Mouse (Mus musculus): Measurements from ENCODE around the gene Cyp3a25.

DNA sequence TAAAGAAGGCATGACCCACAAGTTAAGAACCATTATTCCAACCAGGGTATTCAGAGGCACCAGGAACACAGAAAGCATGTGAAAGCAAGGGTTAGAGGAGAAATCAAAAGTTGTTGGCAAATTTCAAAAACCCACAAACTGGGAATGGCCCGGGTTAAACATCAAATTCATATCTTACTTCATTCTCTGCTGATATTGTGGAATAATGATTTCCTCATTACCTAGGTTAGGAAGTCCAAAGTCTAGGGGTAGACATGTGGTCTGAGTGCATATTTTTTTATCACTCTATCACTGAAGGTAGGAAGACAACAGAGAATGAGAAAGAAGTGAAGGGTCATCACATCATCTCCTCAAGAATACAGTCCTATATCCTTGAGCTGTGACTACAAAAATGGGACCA, 1.8 kb upstream of the Cyp3a25 start:
- no peak for TF ChIP-seq POLR2A (IDR thresholded peaks at IDR 0.05; ENCODE audit: insufficient read length, low read depth)
- no peak for TF ChIP-seq USF1 (IDR thresholded peaks at IDR 0.05; ENCODE audit: low read depth)
- no peak for TF ChIP-seq E2F4 (IDR thresholded peaks at IDR 0.05; ENCODE audit: insufficient read depth)
- no peak for TF ChIP-seq TCF12 (IDR thresholded peaks at IDR 0.05; ENCODE audit: insufficient read depth, poor library complexity, severe bottlenecking)
- TF ChIP-seq CEBPB (IDR thresholded peaks at IDR 0.05; ENCODE audit: insufficient read depth, poor library complexity, severe bottlenecking): no peak
- no peak for TF ChIP-seq POLR2AphosphoS2 (IDR thresholded peaks at IDR 0.05; ENCODE audit: insufficient read length, low read depth)
- no peak for TF ChIP-seq MAX (IDR thresholded peaks at IDR 0.05; ENCODE audit: low read depth)
- no peak for TF ChIP-seq TCF3 (IDR thresholded peaks at IDR 0.05; ENCODE audit: insufficient read length, low read depth)
- no peak for TF ChIP-seq MYOD1 (IDR thresholded peaks at IDR 0.05; ENCODE audit: control insufficient read depth in 1 of 3, insufficient read length in 2 of 3, low read depth in 2 of 3)
- TF ChIP-seq MYOG (IDR thresholded peaks at IDR 0.05; ENCODE audit: control insufficient read depth in 1 of 3, insufficient read depth in 1 of 3, insufficient read length in 2 of 3, low read depth in 2 of 3): no peak
- no peak for TF ChIP-seq SRF (IDR thresholded peaks at IDR 0.05; ENCODE audit: control insufficient read depth, insufficient read length, low read depth)
- no peak for TF ChIP-seq REST (IDR thresholded peaks at IDR 0.05; ENCODE audit: insufficient read depth, insufficient read length)

Data from myocyte (in vitro differentiated cells).